Mouse (Mus musculus) kidney, adult 2 months (tissue): Measurements from ENCODE around the gene Itga5. TPM values are rescaled to one million over a fixed set of nuclear protein-coding genes. Genes with fewer than 3 reads are reported as not detected.

Experiments
- DNase-seq: peaks from one replicate; pipeline ENCODE4 v3.0.0; 2021
- H3K27ac ChIP-seq: fragments of 200-500 bp; 2 replicates; pipeline ENCODE4 v1.5.1; 2012; ENCODE audit warnings: low read depth, low read length, control low read depth, inconsistent platforms; ENCODE audit not compliant: insufficient read depth
- H3K27me3 ChIP-seq: fragments of 200-500 bp; replicated peaks from 2 replicates; pipeline ENCODE4 v1.6.1; 2012; ENCODE audit warnings: mild to moderate bottlenecking, moderate library complexity, low read length, inconsistent platforms; ENCODE audit not compliant: control insufficient read depth, insufficient read depth
- H3K36me3 ChIP-seq: fragments of 200-500 bp; 2 replicates; pipeline ENCODE4 v1.6.1; 2012; ENCODE audit warnings: mild to moderate bottlenecking, moderate library complexity, low read length, inconsistent platforms; ENCODE audit not compliant: control insufficient read depth, insufficient read depth
- H3K4me1 ChIP-seq: fragments of 200-500 bp; 2 replicates; pipeline ENCODE4 v1.6.1; 2011; ENCODE audit warnings: low read length; ENCODE audit not compliant: control insufficient read depth, insufficient read depth
- H3K4me3 ChIP-seq: fragments of 200-500 bp; 2 replicates; pipeline ENCODE4 v1.5.1; 2011; ENCODE audit warnings: mild to moderate bottlenecking, low read depth, low read length, control low read depth; ENCODE audit not compliant: insufficient read depth
- CTCF ChIP-seq: fragments of 200-500 bp; conservative IDR thresholded peaks from 2 replicates; pipeline ENCODE4 v1.5.1; 2011; ENCODE audit warnings: low read depth, mild to moderate bottlenecking, control low read depth, low read length, moderate library complexity, mixed read lengths; ENCODE audit not compliant: insufficient read depth, insufficient read length
- POLR2A ChIP-seq: fragments of 200-500 bp; IDR thresholded peaks from one replicate; pipeline ENCODE4 v1.6.1; 2011; ENCODE audit warnings: low read depth, low read length, control low read depth
- WGBS: fragments of 180-500 bp; shearing (Covaris S2); methylation state at CpG from one replicate; pipeline ENCODE4 v1.1.7; 2018; 5-methylcytosine and 5-hydroxymethylcytosine counted together
- polyA plus RNA-seq: library from polyadenylated mRNA; depleted of rRNA; stranded (reverse); fragments of >200 nt; gene quantifications from 2 replicates; pipeline ENCODE4 v1.2.3, GENCODE M21; 2012

Gene Itga5
- polyA plus RNA-seq, 1 experiment: 9.7 TPM

GRCm38 (mm10) chr15:103308876-103309580 is 57.5 kb downstream of the Itga5 start:
- no peak for TF ChIP-seq CTCF
- no peak for TF ChIP-seq POLR2A
- 74% methylated on average over 26 of the region's 26 CpGs for WGBS
- H3K27ac ChIP-seq: no peak overlapping the region
- no peaks in the 10 kb centered on the region for H3K27me3 ChIP-seq
- H3K4me3 ChIP-seq: no peak overlapping the region
- H3K36me3 ChIP-seq: no peaks in the 10 kb centered on the region
- DNase-seq: no peak
- H3K4me1 ChIP-seq: peaks cover 28% of the 10 kb centered on the region

- Histone ChIP-seq H3K27me3 (no peaks in the 10 kb centered on the region), H3K36me3 (no peaks in the 10 kb centered on the region), H3K4me3 (no peak overlapping the region), H3K4me1 (peaks cover 29% of the 10 kb centered on the region), H3K27ac (no peak overlapping the region)
- peak; percentile 52 for DNase-seq
- TF ChIP-seq CTCF (peak; percentile 47), POLR2A (no peak)
- WGBS: 39% methylated on average over 28 of the region's 28 CpGs
Observed at GRCm38 (mm10) chr15:103308056-103308875, 58.3 kb downstream of the Itga5 start.

GRCm38 (mm10) chr15:103307125-103307524 is 59.4 kb downstream of the Itga5 start:
- H3K4me1 ChIP-seq: peaks cover 29% of the 10 kb centered on the region
- TF ChIP-seq CTCF (peak; percentile 92), POLR2A (no peak)
- DNase-seq: peak; percentile 97
- peak overlapping the region; percentile 95 for H3K27ac ChIP-seq
- no peaks in the 10 kb centered on the region for H3K36me3 ChIP-seq
- H3K4me3 ChIP-seq: no peak overlapping the region
- WGBS: 3% methylated on average over 7 of the region's 7 CpGs
- H3K27me3 ChIP-seq: no peaks in the 10 kb centered on the region

- WGBS: 32% methylated on average over 8 of the region's 8 CpGs
Observed at GRCm38 (mm10) chr15:103305792-103306645, 60.5 kb downstream of the Itga5 start.

GRCm38 (mm10) chr15:103305070-103305678 is 61.4 kb downstream of the Itga5 start:
- DNase-seq: peak; percentile 99
- TF ChIP-seq POLR2A: peak; percentile 38
- TF ChIP-seq CTCF: no peak
- WGBS: under 1% methylated on average over 70 of the region's 71 CpGs
- H3K27ac ChIP-seq: peak overlapping the region; percentile 97
- no peaks in the 10 kb centered on the region for H3K27me3 ChIP-seq
- H3K4me1 ChIP-seq: peaks cover 33% of the 10 kb centered on the region
- H3K36me3 ChIP-seq: no peaks in the 10 kb centered on the region
- H3K4me3 ChIP-seq: peak overlapping the region; percentile 53

More at GRCm38 (mm10) chr15:103305792-103306645, 60.5 kb downstream of the Itga5 start:
- Histone ChIP-seq H3K4me1 (peaks cover 29% of the 10 kb centered on the region), H3K36me3 (no peaks in the 10 kb centered on the region), H3K27me3 (no peaks in the 10 kb centered on the region), H3K27ac (peak overlapping the region; percentile 97), H3K4me3 (peak overlapping the region; percentile 53)
- TF ChIP-seq CTCF (no peak), POLR2A (no peak)
- peak; percentile 88 for DNase-seq

GRCm38 (mm10) chr15:103304616-103304969 is 62.0 kb downstream of the Itga5 start:
- under 1% methylated on average over 9 of the region's 9 CpGs for WGBS
- TF ChIP-seq POLR2A: no peak
- no peak for TF ChIP-seq CTCF
- Histone ChIP-seq H3K27me3 (no peaks in the 10 kb centered on the region), H3K27ac (peak overlapping the region; percentile 67), H3K4me1 (peaks cover 33% of the 10 kb centered on the region), H3K4me3 (peak overlapping the region; percentile 46), H3K36me3 (no peaks in the 10 kb centered on the region)
- no peak for DNase-seq
